Mouse (Mus musculus) spleen, adult 12 weeks (tissue): ENCODE results near the gene Prkg1.

Experiments used
- DNase-seq: peaks from one replicate; pipeline ENCODE4 v3.0.0; 2022; ENCODE audit warnings: low spot score

Gene Prkg1

GRCm38 (mm10) chr19:31621716-31622115, 143.1 kb downstream of the Prkg1 start:
- DNase-seq = no peak

GRCm38 (mm10) chr19:31616830-31617229, 148.0 kb downstream of the Prkg1 start:
- DNase-seq = no peak

GRCm38 (mm10) chr19:31616159-31616558, 148.7 kb downstream of the Prkg1 start:
- DNase-seq = no peak

GRCm38 (mm10) chr19:31613146-31613545, 151.7 kb downstream of the Prkg1 start:
- no peak for DNase-seq

- no peak for DNase-seq
These were observed 162.3 kb downstream of the Prkg1 start for GRCm38 (mm10) chr19:31602578-31602977.

- no peak for DNase-seq
These were observed 170.8 kb downstream of the Prkg1 start for GRCm38 (mm10) chr19:31594011-31594410.

- no peak for DNase-seq
These were observed 174.1 kb downstream of the Prkg1 start for GRCm38 (mm10) chr19:31590701-31591100.

- DNase-seq = no peak
These were observed 187.7 kb downstream of the Prkg1 start for GRCm38 (mm10) chr19:31577092-31577491.

GRCm38 (mm10) chr19:31564329-31564728, 200.5 kb downstream of the Prkg1 start:
- no peak for DNase-seq

GRCm38 (mm10) chr19:31546063-31546462, 218.8 kb downstream of the Prkg1 start:
- no peak for DNase-seq

GRCm38 (mm10) chr19:31531249-31531740, 233.5 kb downstream of the Prkg1 start:
- DNase-seq = no peak

GRCm38 (mm10) chr19:31530616-31531015, 234.2 kb downstream of the Prkg1 start:
- no peak for DNase-seq

GRCm38 (mm10) chr19:31529890-31530289, 234.9 kb downstream of the Prkg1 start:
- no peak for DNase-seq

GRCm38 (mm10) chr19:31514490-31514889, 250.3 kb downstream of the Prkg1 start:
- DNase-seq = no peak

- DNase-seq = no peak
These were observed 257.0 kb downstream of the Prkg1 start for GRCm38 (mm10) chr19:31507831-31508230.

GRCm38 (mm10) chr19:31506296-31506695, 258.5 kb downstream of the Prkg1 start:
- no peak for DNase-seq

- no peak for DNase-seq
These were observed 259.8 kb downstream of the Prkg1 start for GRCm38 (mm10) chr19:31505041-31505440.

GRCm38 (mm10) chr19:31497386-31497785, 267.4 kb downstream of the Prkg1 start:
- no peak for DNase-seq

- DNase-seq = no peak
These were observed 275.2 kb downstream of the Prkg1 start for GRCm38 (mm10) chr19:31489606-31490005.

GRCm38 (mm10) chr19:31471766-31472165, 293.1 kb downstream of the Prkg1 start:
- no peak for DNase-seq

GRCm38 (mm10) chr19:31460188-31460587, 304.6 kb downstream of the Prkg1 start:
- no peak for DNase-seq

- DNase-seq = no peak
These were observed 320.7 kb downstream of the Prkg1 start for GRCm38 (mm10) chr19:31444101-31444500.

- DNase-seq = no peak
These were observed 322.5 kb downstream of the Prkg1 start for GRCm38 (mm10) chr19:31442311-31442710.

- DNase-seq = no peak
These were observed 331.4 kb downstream of the Prkg1 start for GRCm38 (mm10) chr19:31433446-31433845.

GRCm38 (mm10) chr19:31431411-31431810, 333.4 kb downstream of the Prkg1 start:
- DNase-seq = no peak
